Mouse (Mus musculus) embryonic fibroblast, embryonic 13.5 days (primary cell): ENCODE measurements at regions not wholly inside any gene's neighbourhood (a gene's known extent, or its start where the extent isn't known, plus 50 kb on each side); places are given as distances from the start of the nearest gene placed in this dataset.
A peak's percentile ranks its signal among the peaks of the same experiment; 100 is the strongest.

Experiments
- H3K27ac ChIP-seq: 2 replicates; pipeline ENCODE4 v1.5.1; 2012; ENCODE audit warnings: low read length, control low read depth, inconsistent platforms; ENCODE audit not compliant: insufficient read depth
- H3K4me1 ChIP-seq: 2 replicates; pipeline ENCODE4 v1.6.1; 2011; ENCODE audit warnings: low read length; ENCODE audit not compliant: control insufficient read depth, insufficient read depth
- H3K4me3 ChIP-seq: 2 replicates; pipeline ENCODE4 v1.5.1; 2011; ENCODE audit warnings: mild to moderate bottlenecking, control low read depth, low read length; ENCODE audit not compliant: insufficient read depth
- CTCF ChIP-seq: IDR thresholded peaks from 2 replicates; pipeline ENCODE4 v1.5.1; 2011; ENCODE audit warnings: mild to moderate bottlenecking, control low read depth, low read length, moderate library complexity, borderline replicate concordance; ENCODE audit not compliant: insufficient read depth
- POLR2A ChIP-seq: IDR thresholded peaks from 2 replicates; pipeline ENCODE4 v1.6.1; 2011; ENCODE audit warnings: low read depth, mild to moderate bottlenecking, control low read depth, low read length, moderate library complexity

- no peak for TF ChIP-seq POLR2A
- TF ChIP-seq CTCF = no peak
- no peak overlapping the region for H3K27ac ChIP-seq
- H3K4me1 ChIP-seq = peaks cover 8% of the 10 kb centered on the region
- H3K4me3 ChIP-seq = no peak overlapping the region
Measured at GRCm38 (mm10) chr12:8844748-8845147, 73.6 kb downstream of the Sdc1 start.

- Histone ChIP-seq H3K4me1 (peaks cover 8% of the 10 kb centered on the region), H3K27ac (no peak overlapping the region), H3K4me3 (no peak overlapping the region)
- no peak for TF ChIP-seq CTCF
- TF ChIP-seq POLR2A = no peak
Measured at GRCm38 (mm10) chr12:8845443-8845842, 74.3 kb downstream of the Sdc1 start.

GRCm38 (mm10) chr12:8846425-8847226, 74.8 kb upstream of the Laptm4a start:
- peak overlapping the region; percentile 28; the same call in 1 of the 2 replicates for H3K27ac ChIP-seq
- peaks cover 8% of the 10 kb centered on the region for H3K4me1 ChIP-seq
- no peak for TF ChIP-seq CTCF
- no peak for TF ChIP-seq POLR2A
- no peak overlapping the region for H3K4me3 ChIP-seq

- no peak for TF ChIP-seq POLR2A
- no peak for TF ChIP-seq CTCF
- 0 out of 2 replicates have a peak overlapping the region, but pooled peaks have one; percentile 28 for H3K27ac ChIP-seq
- H3K4me1 ChIP-seq = peaks cover 8% of the 10 kb centered on the region
- no peak overlapping the region for H3K4me3 ChIP-seq
Measured at GRCm38 (mm10) chr12:8847227-8847857, 74.1 kb upstream of the Laptm4a start.

GRCm38 (mm10) chr12:8847858-8848383, 73.5 kb upstream of the Laptm4a start:
- Histone ChIP-seq H3K27ac (no peak overlapping the region), H3K4me1 (peaks cover 8% of the 10 kb centered on the region), H3K4me3 (no peak overlapping the region)
- TF ChIP-seq POLR2A = no peak
- TF ChIP-seq CTCF = no peak

- Histone ChIP-seq H3K4me1 (peaks cover 7% of the 10 kb centered on the region; the same call in 1 of the 2 replicates), H3K27ac (no peak overlapping the region), H3K4me3 (no peak overlapping the region)
- TF ChIP-seq POLR2A = no peak
Measured at GRCm38 (mm10) chr12:8853858-8854257, 67.6 kb upstream of the Laptm4a start.

GRCm38 (mm10) chr12:8854401-8854800, 67.1 kb upstream of the Laptm4a start:
- Histone ChIP-seq H3K4me3 (no peak overlapping the region), H3K4me1 (peaks cover 7% of the 10 kb centered on the region; the same call in 1 of the 2 replicates), H3K27ac (no peak overlapping the region)
- TF ChIP-seq POLR2A (no peak), CTCF (no peak)

- TF ChIP-seq POLR2A (no peak), CTCF (no peak)
- Histone ChIP-seq H3K4me3 (no peak overlapping the region), H3K4me1 (peaks cover 9% of the 10 kb centered on the region; the same call in 1 of the 2 replicates), H3K27ac (no peak overlapping the region)
Measured at GRCm38 (mm10) chr12:8855119-8855518, 66.3 kb upstream of the Laptm4a start.

GRCm38 (mm10) chr12:8856051-8856543, 65.4 kb upstream of the Laptm4a start:
- H3K4me3 ChIP-seq = no peak overlapping the region
- H3K4me1 ChIP-seq = peaks cover 11% of the 10 kb centered on the region; the same call in 1 of the 2 replicates
- no peak overlapping the region for H3K27ac ChIP-seq

GRCm38 (mm10) chr12:8857308-8857707, 64.2 kb upstream of the Laptm4a start:
- TF ChIP-seq POLR2A = no peak
- TF ChIP-seq CTCF = peak; percentile 8; the same call in 1 of the 2 replicates
- H3K4me3 ChIP-seq = no peak overlapping the region
- H3K27ac ChIP-seq = no peak overlapping the region
- H3K4me1 ChIP-seq = peaks cover 11% of the 10 kb centered on the region; the same call in 1 of the 2 replicates

More at GRCm38 (mm10) chr12:8856051-8856543, 65.4 kb upstream of the Laptm4a start:
- TF ChIP-seq CTCF (no peak), POLR2A (no peak)
